Mouse (Mus musculus): ENCODE measurements around the gene Hrg. TPM values are rescaled to one million over a fixed set of nuclear protein-coding genes. Genes with fewer than 3 reads are reported as not detected.

Hrg gene
- not detected for total RNA-seq (2021)
- long read RNA-seq, experiment 1, result 0 reads
- long read RNA-seq, experiment 2, result 0 reads

DNA sequence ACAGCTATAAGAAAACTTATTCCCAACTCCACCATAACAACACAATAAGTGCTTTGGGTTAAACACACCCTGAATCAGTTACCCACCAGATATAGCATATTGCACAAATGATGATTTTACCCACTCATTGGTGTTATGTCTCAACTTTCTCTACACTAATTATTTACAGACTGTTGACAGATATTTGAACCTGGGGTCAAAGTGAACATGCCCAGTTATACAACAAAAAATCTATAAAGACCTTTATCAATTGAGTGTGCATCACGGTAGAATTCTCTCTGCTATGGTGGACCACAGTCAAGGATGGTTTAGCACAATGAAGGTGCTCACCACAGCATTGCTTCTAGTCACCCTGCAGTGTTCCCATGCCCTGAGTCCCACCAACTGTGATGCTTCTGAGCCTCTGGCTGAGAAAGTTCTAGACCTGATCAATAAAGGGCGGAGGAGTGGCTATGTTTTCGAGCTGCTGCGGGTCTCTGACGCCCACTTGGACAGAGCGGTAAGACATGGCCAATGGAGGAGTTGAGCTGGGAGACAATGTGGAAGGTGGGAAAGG lies at the start of gene Hrg:
TSS of gene Hrg (plus strand) at position 233 of the 556 bp plus-strand sequence.
- Histone ChIP-seq H3K4me3 (no peak within 1 kb of the TSS), H3K27ac (no peak within 1 kb of the TSS)
- DNase-seq (ENCODE audit: extremely low spot score in 1 of 2, low spot score in 2 of 2), result no peak
- intact Hi-C loops (cut with DNase I), result loop anchor here (5.0 kb wide), 1 partner anchor 74 kb away; no protein-coding TSS in a partner anchor
- no peak for TF ChIP-seq CTCF (IDR thresholded peaks at IDR 0.05)

DNA sequence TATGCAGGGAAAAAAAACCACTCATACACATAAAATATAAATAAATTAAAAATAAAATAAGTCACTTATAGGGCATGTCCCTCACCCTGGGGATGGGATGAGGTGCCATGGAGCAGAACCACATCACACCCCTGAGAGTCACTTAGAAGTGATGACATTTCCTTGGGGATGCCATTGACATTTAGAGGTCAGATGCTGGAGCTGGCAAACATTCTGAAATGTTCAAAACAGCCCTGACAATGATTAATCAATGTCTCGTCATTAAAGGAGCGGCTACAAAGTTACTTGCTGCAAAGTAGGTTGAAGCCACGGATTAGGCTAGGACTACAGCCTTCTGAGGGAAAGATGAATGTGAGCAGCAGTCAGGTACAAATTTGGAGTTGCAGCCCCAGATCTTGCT lies 49.5 kb upstream of the Hrg start:
- no peak for TF ChIP-seq CTCF (IDR thresholded peaks at IDR 0.05)
- DNase-seq (ENCODE audit: extremely low spot score in 1 of 2, low spot score in 2 of 2), result no peak
- intact Hi-C loops (cut with DNase I), result no loop called here
- no peak overlapping the region for H3K27ac ChIP-seq
- no peak overlapping the region for H3K4me3 ChIP-seq

- DNase-seq (ENCODE audit: extremely low spot score in 1 of 2, low spot score in 2 of 2), result no peak
- intact Hi-C loops (cut with DNase I), result no loop called here
- H3K4me3 ChIP-seq, result no peak overlapping the region
- TF ChIP-seq CTCF (IDR thresholded peaks at IDR 0.05), result no peak
- H3K27ac ChIP-seq, result no peak overlapping the region
These were observed 41.6 kb upstream of the Hrg start for GRCm38 (mm10) chr16:22909290-22909689.

- Histone ChIP-seq H3K27ac (no peak overlapping the region), H3K4me3 (no peak overlapping the region)
- TF ChIP-seq CTCF (IDR thresholded peaks at IDR 0.05), result no peak
- no peak for DNase-seq (ENCODE audit: extremely low spot score in 1 of 2, low spot score in 2 of 2)
- intact Hi-C loops (cut with DNase I), result no loop called here
These were observed 38.9 kb upstream of the Hrg start for GRCm38 (mm10) chr16:22911986-22912385.

DNA sequence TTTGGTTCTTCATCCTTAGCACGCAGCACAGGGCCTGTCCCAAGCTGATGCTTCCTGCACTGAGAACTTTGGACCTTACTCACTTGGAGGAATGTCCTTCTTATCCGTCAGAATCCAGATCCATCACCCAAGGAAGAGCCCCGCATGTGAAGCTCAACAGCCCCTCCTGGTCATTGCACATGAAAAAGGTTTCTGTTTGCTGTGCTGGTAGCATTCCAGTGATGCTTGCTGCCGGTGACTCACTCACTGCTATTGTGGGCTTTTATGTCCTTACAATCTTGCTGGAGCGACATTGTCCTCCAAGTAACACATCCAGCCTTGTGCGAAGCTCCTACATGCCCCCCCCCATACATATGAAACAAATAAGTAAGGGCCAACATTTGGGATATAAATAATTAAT lies 38.0 kb upstream of the Hrg start:
- TF ChIP-seq CTCF (IDR thresholded peaks at IDR 0.05), result no peak
- Histone ChIP-seq H3K27ac (no peak overlapping the region), H3K4me3 (no peak overlapping the region)
- DNase-seq (ENCODE audit: extremely low spot score in 1 of 2, low spot score in 2 of 2), result no peak
- intact Hi-C loops (cut with DNase I), result no loop called here

DNA sequence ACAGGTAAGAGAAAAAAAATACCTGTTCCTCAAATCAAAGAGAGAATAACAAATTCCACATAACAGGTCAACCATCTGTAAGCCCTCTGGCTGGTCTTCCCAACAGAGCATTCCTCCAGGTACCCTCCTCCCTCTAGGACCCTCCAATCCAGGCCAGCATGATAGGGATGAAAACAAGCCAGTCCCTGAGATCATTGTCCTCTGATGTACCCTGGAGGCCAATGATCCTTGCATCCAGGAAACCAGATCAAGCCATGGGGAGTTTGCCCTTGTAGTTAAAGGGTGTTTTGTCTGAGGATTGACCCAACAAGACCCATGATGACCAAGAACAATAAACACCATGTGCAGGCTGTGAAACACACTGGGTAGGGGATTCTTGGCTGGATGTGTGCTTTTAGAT lies 36.6 kb upstream of the Hrg start:
- no peak for DNase-seq (ENCODE audit: extremely low spot score in 1 of 2, low spot score in 2 of 2)
- TF ChIP-seq CTCF (IDR thresholded peaks at IDR 0.05), result no peak
- intact Hi-C loops (cut with DNase I), result no loop called here

DNA sequence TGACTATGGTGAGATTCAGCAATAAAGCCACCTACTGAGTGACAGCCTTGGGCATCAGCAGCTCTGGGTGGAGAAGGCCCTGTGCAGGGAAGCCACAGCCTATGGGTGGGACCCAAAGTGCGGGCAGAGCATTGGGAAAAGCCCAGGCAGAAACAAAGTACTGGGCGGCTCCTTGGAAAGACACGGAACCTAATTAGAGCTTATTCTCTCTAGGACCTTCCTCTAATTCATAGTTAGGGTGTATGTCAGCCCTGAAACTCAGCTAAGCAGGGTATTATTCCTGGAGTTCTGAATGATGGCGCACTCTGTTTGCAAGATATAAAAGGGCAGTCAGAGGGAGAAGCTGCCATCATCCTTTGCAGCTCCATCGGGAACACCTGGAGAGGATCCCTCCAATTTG lies 32.8 kb upstream of the Hrg start, which contains the start of gene Fetub:
TSS of gene Fetub (plus strand) at position 301 of the 400 bp plus-strand sequence.
- TF ChIP-seq CTCF (IDR thresholded peaks at IDR 0.05), result no peak
- intact Hi-C loops (cut with DNase I), result no loop called here
- no peak within 1 kb of the TSS for H3K27ac ChIP-seq
- DNase-seq (ENCODE audit: extremely low spot score in 1 of 2, low spot score in 2 of 2), result no peak
- no peak within 1 kb of the TSS for H3K4me3 ChIP-seq

More for the DNA sequence above, 36.6 kb upstream of the Hrg start:
- Histone ChIP-seq H3K4me3 (no peak overlapping the region), H3K27ac (no peak overlapping the region)

DNA sequence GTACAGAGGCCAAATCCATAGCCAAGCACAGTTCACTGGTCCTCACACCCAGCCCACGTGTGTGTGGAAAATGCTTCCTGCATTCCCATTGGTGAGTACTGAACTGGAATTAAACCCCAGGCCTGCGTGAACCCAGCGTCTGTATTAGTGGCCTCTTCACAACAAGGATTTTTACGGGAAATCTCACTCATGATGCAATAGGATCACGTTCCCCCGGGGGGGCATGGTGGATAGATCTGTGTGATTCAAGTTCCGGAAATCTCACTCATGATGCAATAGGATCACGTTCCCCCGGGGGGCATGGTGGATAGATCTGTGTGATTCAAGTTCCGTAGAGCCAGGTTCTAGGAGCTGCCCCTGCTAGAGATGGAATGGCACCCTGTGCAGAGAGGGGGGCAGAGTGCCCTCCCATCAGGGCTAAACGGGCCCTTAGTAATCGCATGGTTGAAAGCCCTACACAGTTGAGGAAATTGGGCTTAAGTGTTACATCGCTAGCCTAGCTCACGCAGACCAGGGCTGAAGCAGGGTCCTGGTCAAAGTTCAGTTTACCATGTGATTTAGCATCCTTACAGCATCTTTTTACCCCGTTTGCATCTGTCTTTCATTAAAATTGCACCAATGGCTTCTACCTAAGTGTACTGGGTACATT lies 32.1 kb upstream of the Hrg start:
- H3K27ac ChIP-seq, result no peak overlapping the region
- no peak for DNase-seq (ENCODE audit: extremely low spot score in 1 of 2, low spot score in 2 of 2)
- intact Hi-C loops (cut with DNase I), result no loop called here
- no peak overlapping the region for H3K4me3 ChIP-seq
- no peak for TF ChIP-seq CTCF (IDR thresholded peaks at IDR 0.05)

- Histone ChIP-seq H3K4me3 (no peak overlapping the region), H3K27ac (no peak overlapping the region)
- intact Hi-C loops (cut with DNase I), result no loop called here
- no peak for TF ChIP-seq CTCF (IDR thresholded peaks at IDR 0.05)
- DNase-seq (ENCODE audit: extremely low spot score in 1 of 2, low spot score in 2 of 2), result no peak
These were observed 30.7 kb upstream of the Hrg start for GRCm38 (mm10) chr16:22919971-22920854.

DNA sequence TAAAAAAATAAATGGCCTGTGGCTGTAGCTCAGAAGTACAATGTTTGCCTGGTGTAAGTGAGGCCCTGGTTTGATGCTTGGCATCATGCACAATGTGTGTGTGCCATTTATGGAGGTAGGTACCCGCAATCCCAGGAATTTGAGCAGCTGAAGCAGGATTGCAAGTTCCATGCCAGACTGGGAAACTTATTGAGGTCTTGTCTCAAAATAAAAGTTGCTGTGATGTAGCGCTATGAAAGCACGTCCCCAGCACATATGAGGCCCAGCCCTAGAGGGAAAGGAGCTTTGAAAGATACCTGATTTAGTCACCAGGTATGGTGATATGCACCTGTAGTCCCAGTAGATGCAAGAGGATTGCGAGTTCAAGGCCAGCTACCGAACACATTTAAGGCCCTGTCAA lies 29.1 kb upstream of the Hrg start:
- Histone ChIP-seq H3K27ac (no peak overlapping the region), H3K4me3 (no peak overlapping the region)
- TF ChIP-seq CTCF (IDR thresholded peaks at IDR 0.05), result no peak
- intact Hi-C loops (cut with DNase I), result no loop called here
- DNase-seq (ENCODE audit: extremely low spot score in 1 of 2, low spot score in 2 of 2), result no peak

DNA sequence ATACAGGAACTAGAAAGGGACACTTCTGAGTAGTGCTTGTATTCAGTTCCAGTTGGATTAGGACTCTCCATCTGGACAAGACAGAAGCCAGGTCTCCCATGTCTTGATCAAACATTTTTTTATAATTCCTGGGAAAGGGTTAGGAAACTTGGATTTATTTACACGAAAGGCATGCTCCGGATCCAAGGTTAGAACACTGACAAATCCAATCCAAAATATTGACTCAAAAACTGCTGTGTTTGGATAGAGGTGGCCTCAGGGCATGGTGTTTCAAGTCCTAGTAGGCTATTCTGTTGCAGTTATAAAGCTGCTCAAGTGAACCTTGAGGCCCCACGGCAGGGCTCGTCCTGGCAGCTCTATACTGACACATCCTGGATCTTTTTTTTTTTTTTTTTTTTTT lies 28.4 kb upstream of the Hrg start:
- H3K4me3 ChIP-seq, result no peak overlapping the region
- H3K27ac ChIP-seq, result no peak overlapping the region
- DNase-seq (ENCODE audit: extremely low spot score in 1 of 2, low spot score in 2 of 2), result no peak
- no peak for TF ChIP-seq CTCF (IDR thresholded peaks at IDR 0.05)
- intact Hi-C loops (cut with DNase I), result no loop called here

GRCm38 (mm10) chr16:22929575-22929974 lies 21.3 kb upstream of the Hrg start:
- Histone ChIP-seq H3K4me3 (no peak overlapping the region), H3K27ac (no peak overlapping the region)
- intact Hi-C loops (cut with DNase I), result no loop called here
- no peak for DNase-seq (ENCODE audit: extremely low spot score in 1 of 2, low spot score in 2 of 2)
- TF ChIP-seq CTCF (IDR thresholded peaks at IDR 0.05), result no peak
